Mouse (Mus musculus) cortical plate, adult 2 months (tissue): ENCODE data around the gene Kcnn4.

Source experiments
- CTCF ChIP-seq: fragments of 200-500 bp; IDR thresholded peaks from 2 replicates; pipeline ENCODE4 v1.5.1; 2011; ENCODE audit warnings: mild to moderate bottlenecking, control low read depth, low read length; ENCODE audit not compliant: insufficient read depth; ENCODE audit errors: extremely low read depth
- POLR2A ChIP-seq: fragments of 200-500 bp; IDR thresholded peaks from 2 replicates; pipeline ENCODE4 v1.6.1; 2011; ENCODE audit warnings: mild to moderate bottlenecking, low read length, control low read depth; ENCODE audit not compliant: insufficient read depth; ENCODE audit errors: extremely low read depth

DNA sequence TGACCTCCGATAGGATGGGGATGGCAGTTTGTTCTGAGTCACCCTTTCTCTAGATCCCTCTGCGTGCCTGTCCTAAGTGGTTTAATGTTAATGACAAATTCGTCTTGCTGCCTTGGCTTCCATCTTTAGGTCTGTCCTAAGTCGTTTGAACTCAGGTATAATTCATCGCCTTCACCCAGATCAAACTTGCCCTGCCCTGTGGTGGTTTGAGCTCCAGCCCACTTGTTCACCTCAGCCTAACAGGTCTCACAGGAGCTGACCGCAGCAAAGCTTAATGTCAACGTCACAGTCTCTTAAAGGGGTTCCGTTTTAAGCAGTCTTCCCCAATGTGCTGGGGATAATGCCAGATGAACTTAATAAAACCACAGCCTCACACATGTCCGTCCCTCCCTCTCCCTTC, 55.9 kb downstream of the Kcnn4 start:
- TF ChIP-seq CTCF (no peak), POLR2A (no peak)
